Mouse (Mus musculus): ENCODE measurements around the gene Dcaf8. TPM values are rescaled to one million over a fixed set of nuclear protein-coding genes. Genes with fewer than 3 reads are reported as not detected.

The Dcaf8 gene
- polyA plus RNA-seq, 1 experiment, result 103 TPM

GRCm38 (mm10) chr1:172207111-172207584 lies 59.3 kb downstream of the Dcaf8 start:
- H3K9me3 ChIP-seq (replicated peaks; ENCODE audit: control insufficient read depth, insufficient read depth, low read length, poor library complexity, severe bottlenecking), result no peaks in the 10 kb centered on the region
- H3K27me3 ChIP-seq (ENCODE audit: control insufficient read depth, insufficient read depth, low read length, poor library complexity, severe bottlenecking), result no peaks in the 10 kb centered on the region
- no peak overlapping the region for H3K9ac ChIP-seq (ENCODE audit: low read depth, poor library complexity, severe bottlenecking)
- TF ChIP-seq POLR2A (IDR thresholded peaks at IDR 0.05; ENCODE audit: insufficient read depth, low read length), result no peak
- no peak for TF ChIP-seq EP300 (IDR thresholded peaks at IDR 0.05; ENCODE audit: insufficient read depth, low read depth, low read length)
- no peak for TF ChIP-seq CTCF (IDR thresholded peaks at IDR 0.05; ENCODE audit: low read depth, low read length)
- no peak overlapping the region for H3K4me3 ChIP-seq (ENCODE audit: low read depth, low read length)
- H3K27ac ChIP-seq (ENCODE audit: insufficient read depth, low read length), result no peak overlapping the region
- no peaks in the 10 kb centered on the region for H3K36me3 ChIP-seq (ENCODE audit: control insufficient read depth, insufficient read depth, low read length, poor library complexity, severe bottlenecking)
- H3K4me1 ChIP-seq (ENCODE audit: control insufficient read depth, insufficient read depth, low read length), result peaks cover 15% of the 10 kb centered on the region

DNA sequence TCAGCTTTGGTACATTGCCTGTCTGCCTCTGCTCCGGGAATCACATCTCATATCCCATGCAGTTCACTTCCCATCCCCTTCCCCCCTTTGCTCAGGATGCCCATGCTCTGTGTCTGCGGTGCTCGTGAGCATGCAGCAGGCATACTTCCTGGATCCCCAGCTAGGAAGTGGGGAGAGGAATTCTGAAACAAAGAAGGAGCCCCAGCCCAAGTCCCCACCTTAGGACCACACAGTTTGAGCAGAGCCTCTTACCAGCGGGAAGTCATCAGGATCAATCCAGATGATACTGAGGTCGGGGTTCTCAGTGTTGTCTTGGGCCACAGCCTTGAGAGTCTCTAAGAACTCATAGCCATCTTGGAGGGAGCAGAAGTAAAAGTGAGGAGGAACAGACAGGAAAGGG lies 64.9 kb downstream of the Dcaf8 start:
- Histone ChIP-seq H3K27me3 (ENCODE audit: control insufficient read depth, insufficient read depth, low read length, poor library complexity, severe bottlenecking) (no peaks in the 10 kb centered on the region), H3K9ac (ENCODE audit: low read depth, poor library complexity, severe bottlenecking) (0 out of 2 replicates have a peak overlapping the region, but pooled peaks have one; percentile 18), H3K36me3 (ENCODE audit: control insufficient read depth, insufficient read depth, low read length, poor library complexity, severe bottlenecking) (no peaks in the 10 kb centered on the region), H3K4me1 (ENCODE audit: control insufficient read depth, insufficient read depth, low read length) (peaks cover 11% of the 10 kb centered on the region), H3K9me3 (replicated peaks; ENCODE audit: control insufficient read depth, insufficient read depth, low read length, poor library complexity, severe bottlenecking) (no peaks in the 10 kb centered on the region), H3K27ac (ENCODE audit: insufficient read depth, low read length) (peak overlapping the region; percentile 52), H3K4me3 (ENCODE audit: low read depth, low read length) (no peak overlapping the region)
- no peak for TF ChIP-seq EP300 (IDR thresholded peaks at IDR 0.05; ENCODE audit: insufficient read depth, low read depth, low read length)
- TF ChIP-seq CTCF (IDR thresholded peaks at IDR 0.05; ENCODE audit: low read depth, low read length), result no peak
- no peak for TF ChIP-seq POLR2A (IDR thresholded peaks at IDR 0.05; ENCODE audit: insufficient read depth, low read length)

GRCm38 (mm10) chr1:172213771-172214170 lies 65.9 kb downstream of the Dcaf8 start:
- Histone ChIP-seq H3K27me3 (ENCODE audit: control insufficient read depth, insufficient read depth, low read length, poor library complexity, severe bottlenecking) (no peaks in the 10 kb centered on the region), H3K4me1 (ENCODE audit: control insufficient read depth, insufficient read depth, low read length) (peaks cover 11% of the 10 kb centered on the region), H3K36me3 (ENCODE audit: control insufficient read depth, insufficient read depth, low read length, poor library complexity, severe bottlenecking) (no peaks in the 10 kb centered on the region), H3K27ac (ENCODE audit: insufficient read depth, low read length) (no peak overlapping the region), H3K4me3 (ENCODE audit: low read depth, low read length) (no peak overlapping the region), H3K9ac (ENCODE audit: low read depth, poor library complexity, severe bottlenecking) (no peak overlapping the region), H3K9me3 (replicated peaks; ENCODE audit: control insufficient read depth, insufficient read depth, low read length, poor library complexity, severe bottlenecking) (no peaks in the 10 kb centered on the region)
- no peak for TF ChIP-seq POLR2A (IDR thresholded peaks at IDR 0.05; ENCODE audit: insufficient read depth, low read length)
- no peak for TF ChIP-seq CTCF (IDR thresholded peaks at IDR 0.05; ENCODE audit: low read depth, low read length)
- no peak for TF ChIP-seq EP300 (IDR thresholded peaks at IDR 0.05; ENCODE audit: insufficient read depth, low read depth, low read length)

GRCm38 (mm10) chr1:172214748-172215147 lies 66.9 kb downstream of the Dcaf8 start:
- H3K27me3 ChIP-seq (ENCODE audit: control insufficient read depth, insufficient read depth, low read length, poor library complexity, severe bottlenecking), result no peaks in the 10 kb centered on the region
- no peak for TF ChIP-seq POLR2A (IDR thresholded peaks at IDR 0.05; ENCODE audit: insufficient read depth, low read length)
- no peak for TF ChIP-seq CTCF (IDR thresholded peaks at IDR 0.05; ENCODE audit: low read depth, low read length)
- no peak for TF ChIP-seq EP300 (IDR thresholded peaks at IDR 0.05; ENCODE audit: insufficient read depth, low read depth, low read length)
- H3K9ac ChIP-seq (ENCODE audit: low read depth, poor library complexity, severe bottlenecking), result no peak overlapping the region
- H3K36me3 ChIP-seq (ENCODE audit: control insufficient read depth, insufficient read depth, low read length, poor library complexity, severe bottlenecking), result no peaks in the 10 kb centered on the region
- no peak overlapping the region for H3K27ac ChIP-seq (ENCODE audit: insufficient read depth, low read length)
- no peak overlapping the region for H3K4me3 ChIP-seq (ENCODE audit: low read depth, low read length)
- H3K9me3 ChIP-seq (replicated peaks; ENCODE audit: control insufficient read depth, insufficient read depth, low read length, poor library complexity, severe bottlenecking), result no peaks in the 10 kb centered on the region
- H3K4me1 ChIP-seq (ENCODE audit: control insufficient read depth, insufficient read depth, low read length), result peaks cover 14% of the 10 kb centered on the region

DNA sequence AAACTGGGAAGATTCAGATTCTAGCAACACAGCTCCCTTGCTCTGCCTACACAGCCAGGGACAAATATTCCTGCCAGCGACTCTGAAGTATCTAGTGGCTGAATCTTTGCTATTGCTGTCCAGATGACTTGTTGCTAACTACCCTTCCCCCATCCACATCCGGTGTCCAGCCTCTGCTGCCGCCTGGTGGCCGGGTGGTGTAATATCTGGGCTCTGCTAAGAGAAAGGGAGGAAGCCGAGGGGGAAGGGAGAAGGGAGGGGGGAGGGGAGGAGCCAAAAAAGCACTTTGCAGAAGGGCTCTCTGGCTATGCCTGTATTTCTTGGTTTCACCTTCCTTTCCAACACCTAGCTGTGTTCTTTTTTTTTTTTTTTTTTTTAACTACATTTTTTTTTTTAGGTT lies 69.3 kb downstream of the Dcaf8 start:
- Histone ChIP-seq H3K27ac (ENCODE audit: insufficient read depth, low read length) (peak overlapping the region; percentile 12), H3K9me3 (replicated peaks; ENCODE audit: control insufficient read depth, insufficient read depth, low read length, poor library complexity, severe bottlenecking) (no peaks in the 10 kb centered on the region), H3K4me3 (ENCODE audit: low read depth, low read length) (peak overlapping the region; percentile 31; the same call in 1 of the 2 replicates), H3K9ac (ENCODE audit: low read depth, poor library complexity, severe bottlenecking) (0 out of 2 replicates have a peak overlapping the region, but pooled peaks have one; percentile 8), H3K36me3 (ENCODE audit: control insufficient read depth, insufficient read depth, low read length, poor library complexity, severe bottlenecking) (no peaks in the 10 kb centered on the region), H3K4me1 (ENCODE audit: control insufficient read depth, insufficient read depth, low read length) (peaks cover 12% of the 10 kb centered on the region), H3K27me3 (ENCODE audit: control insufficient read depth, insufficient read depth, low read length, poor library complexity, severe bottlenecking) (no peaks in the 10 kb centered on the region)
- TF ChIP-seq POLR2A (IDR thresholded peaks at IDR 0.05; ENCODE audit: insufficient read depth, low read length), result no peak
- peak; percentile 85 for TF ChIP-seq CTCF (IDR thresholded peaks at IDR 0.05; ENCODE audit: low read depth, low read length)
- peak; percentile 67; the same call in 1 of the 2 replicates for TF ChIP-seq EP300 (IDR thresholded peaks at IDR 0.05; ENCODE audit: insufficient read depth, low read depth, low read length)

DNA sequence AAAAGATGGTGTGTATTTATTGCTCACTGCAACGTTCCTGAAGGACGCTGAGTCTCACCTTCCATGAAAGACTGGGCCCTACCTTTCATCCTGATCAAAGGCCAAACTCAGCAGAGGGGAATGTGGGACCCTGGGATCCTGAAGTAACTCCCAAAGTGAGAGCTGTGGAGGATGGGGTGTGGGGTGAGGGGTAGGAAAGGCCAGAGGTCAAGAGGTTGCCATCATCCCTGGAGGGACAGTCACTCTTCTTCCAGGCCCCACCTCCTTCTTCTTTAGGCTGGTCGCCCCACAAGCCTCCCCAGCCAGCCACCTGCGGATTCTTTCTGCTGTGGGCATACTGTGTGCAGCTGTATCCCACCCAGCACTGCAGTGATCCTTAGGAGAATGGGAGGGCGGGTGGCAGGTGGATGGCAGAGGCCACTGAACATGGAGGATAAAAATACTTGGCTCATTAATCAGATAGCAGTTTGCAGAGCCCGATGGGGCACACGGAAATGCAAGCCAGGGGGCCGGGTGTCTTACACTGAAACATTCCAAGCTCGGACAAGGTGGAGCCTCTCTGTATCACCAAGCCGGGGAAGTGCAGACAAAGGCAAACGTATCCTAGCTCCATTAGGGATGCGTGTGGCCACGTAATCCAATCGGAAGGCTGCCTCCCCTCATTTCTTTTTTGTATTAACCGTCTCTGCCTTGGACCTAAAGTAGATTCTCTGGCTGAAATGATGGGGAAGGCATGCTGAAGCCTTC lies 70.5 kb downstream of the Dcaf8 start:
- no peak for TF ChIP-seq EP300 (IDR thresholded peaks at IDR 0.05; ENCODE audit: insufficient read depth, low read depth, low read length)
- TF ChIP-seq CTCF (IDR thresholded peaks at IDR 0.05; ENCODE audit: low read depth, low read length), result no peak
- no peak for TF ChIP-seq POLR2A (IDR thresholded peaks at IDR 0.05; ENCODE audit: insufficient read depth, low read length)
- peak overlapping the region; percentile 39 for H3K27ac ChIP-seq (ENCODE audit: insufficient read depth, low read length)
- no peaks in the 10 kb centered on the region for H3K36me3 ChIP-seq (ENCODE audit: control insufficient read depth, insufficient read depth, low read length, poor library complexity, severe bottlenecking)
- no peaks in the 10 kb centered on the region for H3K27me3 ChIP-seq (ENCODE audit: control insufficient read depth, insufficient read depth, low read length, poor library complexity, severe bottlenecking)
- peak overlapping the region; percentile 32; the same call in 1 of the 2 replicates for H3K9ac ChIP-seq (ENCODE audit: low read depth, poor library complexity, severe bottlenecking)
- H3K4me3 ChIP-seq (ENCODE audit: low read depth, low read length), result peak overlapping the region; percentile 17
- H3K4me1 ChIP-seq (ENCODE audit: control insufficient read depth, insufficient read depth, low read length), result peaks cover 8% of the 10 kb centered on the region
- H3K9me3 ChIP-seq (replicated peaks; ENCODE audit: control insufficient read depth, insufficient read depth, low read length, poor library complexity, severe bottlenecking), result no peaks in the 10 kb centered on the region
